Mouse (Mus musculus) hindbrain, embryonic 12.5 days (tissue): ENCODE measurements around the gene Pacsin2. TPM values are rescaled to one million over a fixed set of nuclear protein-coding genes. Genes with fewer than 3 reads are reported as not detected.
"Not testable (repeated sequence)": the region's sequence is repeated elsewhere in the genome, so short reads cannot be mapped to it uniquely, and the experiment has no call there.

ENCODE experiments used
- ATAC-seq: fragments of 200-750 bp; cut with Nextera tagmentation; 2 replicates; pipeline ENCODE4 v1.8.0; 2017; ENCODE audit warnings: moderate TSS enrichment; ENCODE audit not compliant: low FRiP score
- H3K27ac ChIP-seq: fragments of 300-500 bp; sonication (generic); 2 replicates; pipeline ENCODE4 v1.5.1; 2016; ENCODE audit warnings: mild to moderate bottlenecking
- H3K27me3 ChIP-seq: fragments of 300-500 bp; sonication (generic); 2 replicates; pipeline ENCODE4 v1.6.1; 2016; ENCODE audit warnings: mild to moderate bottlenecking
- H3K36me3 ChIP-seq: fragments of 300-500 bp; sonication (generic); 2 replicates; pipeline ENCODE4 v1.6.1; 2016; ENCODE audit warnings: mild to moderate bottlenecking
- H3K4me1 ChIP-seq: fragments of 300-500 bp; sonication (generic); 2 replicates; pipeline ENCODE4 v1.6.1; 2016
- H3K4me2 ChIP-seq: fragments of 300-500 bp; sonication (generic); replicated peaks from 2 replicates; pipeline ENCODE4 v1.6.1; 2016; ENCODE audit warnings: mild to moderate bottlenecking
- H3K4me3 ChIP-seq: fragments of 300-500 bp; sonication (generic); 2 replicates; pipeline ENCODE4 v1.5.1; 2016; ENCODE audit warnings: mild to moderate bottlenecking
- H3K9ac ChIP-seq: fragments of 300-500 bp; sonication (generic); 2 replicates; pipeline ENCODE4 v1.6.1; 2016; ENCODE audit warnings: mild to moderate bottlenecking, moderate library complexity
- H3K9me3 ChIP-seq: fragments of 300-500 bp; sonication (generic); replicated peaks from 2 replicates; pipeline ENCODE4 v1.6.1; 2016; ENCODE audit warnings: mild to moderate bottlenecking
- WGBS: fragments of 180-500 bp; shearing (Covaris S2); methylation state at CpG from one replicate; pipeline ENCODE4 v1.1.7; 2016; 5-methylcytosine and 5-hydroxymethylcytosine counted together
- polyA plus RNA-seq: library from polyadenylated mRNA; unstranded; fragments of >200 nt; fragmentation: Nextera tagmentation; extraction: Ambion mirVana; gene quantifications from 2 replicates; pipeline ENCODE4 v1.2.1, GENCODE M21; 2016

The Pacsin2 gene
- polyA plus RNA-seq, 1 experiment from 2014 or later, result 46.9 TPM

DNA sequence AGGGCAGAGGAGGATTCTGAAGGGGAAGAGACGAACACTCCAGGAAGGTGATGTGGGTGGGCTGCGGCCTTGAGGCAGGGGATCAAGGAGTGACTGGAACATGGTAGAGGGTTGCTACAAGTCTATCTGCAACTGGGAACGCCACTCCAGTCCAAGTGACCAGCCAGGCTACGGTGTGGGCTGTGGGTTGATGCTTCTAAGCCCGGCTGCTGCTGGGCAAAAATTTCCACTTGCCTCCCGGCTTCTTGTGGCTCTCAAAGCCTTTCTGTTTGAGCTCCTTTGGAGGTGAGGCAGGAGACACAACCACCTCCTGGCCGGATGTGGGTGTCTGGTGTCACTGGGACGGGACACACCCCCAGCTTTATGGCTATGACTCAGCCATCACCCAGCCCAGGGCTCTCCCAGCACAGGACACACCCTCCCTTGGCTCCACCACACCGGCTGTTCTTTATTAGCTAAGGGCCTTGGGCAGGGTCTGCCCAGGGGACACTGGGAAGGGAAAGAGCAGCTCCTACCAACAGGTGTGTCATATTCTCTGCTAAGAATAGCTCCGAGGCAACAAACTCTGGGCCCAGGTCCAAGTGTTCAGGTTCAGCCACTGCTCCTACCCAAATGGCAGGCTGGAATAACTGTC lies 9.5 kb upstream of the Pacsin2 start:
- Histone ChIP-seq H3K27ac (no peak overlapping the region), H3K36me3 (no peaks in the 10 kb centered on the region), H3K27me3 (no peaks in the 10 kb centered on the region), H3K4me3 (no peak overlapping the region), H3K9me3 (no peaks in the 10 kb centered on the region), H3K9ac (no peak overlapping the region), H3K4me1 (peaks cover 13% of the 10 kb centered on the region; the same call in 1 of the 2 replicates), H3K4me2 (no peak overlapping the region)
- no peak for ATAC-seq
- 69% methylated on average over 10 of the region's 10 CpGs for WGBS

DNA sequence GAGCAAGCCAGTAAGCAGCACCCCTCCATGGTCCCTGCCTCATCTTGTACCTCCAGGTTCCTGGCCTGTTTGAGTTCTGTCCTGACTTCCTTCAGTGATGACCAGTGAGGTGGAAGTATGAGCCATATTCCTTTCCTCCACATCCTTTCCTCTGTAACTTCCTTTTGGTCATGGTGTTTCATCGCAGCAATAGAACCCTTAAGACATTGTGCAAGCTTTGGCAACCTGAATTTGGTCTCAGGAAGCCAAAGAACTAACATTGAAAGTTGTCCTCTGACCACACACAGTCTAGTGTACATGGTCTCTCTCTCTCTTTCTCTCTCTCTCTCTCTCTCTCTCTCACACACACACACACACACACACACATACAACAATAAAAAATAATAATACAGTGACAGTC lies 8.8 kb upstream of the Pacsin2 start:
- H3K4me2 ChIP-seq, result no peak overlapping the region
- no peaks in the 10 kb centered on the region for H3K9me3 ChIP-seq
- no peaks in the 10 kb centered on the region for H3K36me3 ChIP-seq
- H3K4me1 ChIP-seq, result peaks cover 13% of the 10 kb centered on the region; the same call in 1 of the 2 replicates
- no peaks in the 10 kb centered on the region for H3K27me3 ChIP-seq
- H3K27ac ChIP-seq, result no peak overlapping the region
- no peak for ATAC-seq
- H3K4me3 ChIP-seq, result no peak overlapping the region
- 90% methylated on average over 1 of the region's 1 CpGs for WGBS
- H3K9ac ChIP-seq, result no peak overlapping the region

DNA sequence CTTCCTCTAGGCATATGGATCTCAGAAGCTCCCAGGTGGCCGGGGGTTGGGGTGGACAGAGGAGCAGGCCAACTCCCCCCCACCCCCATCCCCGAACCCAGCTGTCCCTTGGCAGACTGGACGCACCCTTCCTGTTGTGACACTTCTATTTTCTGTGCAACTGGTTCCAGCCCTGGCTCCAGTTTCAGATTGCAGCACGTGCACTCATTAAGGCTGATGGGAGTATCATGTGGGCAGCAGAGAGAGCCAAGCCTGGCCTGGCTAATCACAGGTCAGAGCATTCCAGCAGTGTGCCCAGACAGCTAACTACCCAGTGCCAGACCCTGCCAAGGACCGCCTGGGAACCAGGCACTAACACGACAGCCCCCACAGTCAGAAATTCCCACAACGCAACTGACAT lies 7.1 kb upstream of the Pacsin2 start:
- H3K4me1 ChIP-seq, result peaks cover 13% of the 10 kb centered on the region; the same call in 1 of the 2 replicates
- 71% methylated on average over 7 of the region's 7 CpGs for WGBS
- ATAC-seq, result no peak

DNA sequence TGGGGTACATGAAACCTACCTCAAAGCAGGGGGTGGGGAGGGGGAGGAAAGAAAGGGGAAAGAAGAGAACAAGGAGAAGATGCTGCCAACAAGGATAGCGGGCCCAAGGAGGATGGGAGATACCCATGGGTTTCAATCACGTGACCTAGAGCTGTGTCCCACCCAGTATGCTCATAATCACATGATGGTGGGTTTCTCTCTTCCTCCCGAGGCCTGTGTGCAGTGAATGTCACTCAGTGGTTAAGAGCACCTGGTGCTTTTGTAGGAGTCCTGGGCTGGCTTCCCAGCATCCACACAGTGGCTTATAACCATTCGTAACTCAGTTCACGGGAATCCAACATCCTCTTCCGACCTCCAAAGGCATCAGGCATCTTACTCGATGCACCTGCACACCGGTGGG lies 6.0 kb upstream of the Pacsin2 start:
- Histone ChIP-seq H3K9ac (no peak overlapping the region), H3K4me1 (peaks cover 13% of the 10 kb centered on the region; the same call in 1 of the 2 replicates), H3K9me3 (no peaks in the 10 kb centered on the region), H3K27ac (no peak overlapping the region), H3K36me3 (no peaks in the 10 kb centered on the region), H3K4me2 (no peak overlapping the region), H3K4me3 (no peak overlapping the region), H3K27me3 (no peaks in the 10 kb centered on the region)
- no peak for ATAC-seq
- WGBS, result 80% methylated on average over 8 of the region's 8 CpGs

More for the DNA sequence above, 7.1 kb upstream of the Pacsin2 start:
- Histone ChIP-seq H3K4me3 (no peak overlapping the region), H3K27ac (no peak overlapping the region), H3K9me3 (no peaks in the 10 kb centered on the region), H3K9ac (no peak overlapping the region), H3K27me3 (no peaks in the 10 kb centered on the region), H3K36me3 (no peaks in the 10 kb centered on the region), H3K4me2 (no peak overlapping the region)

DNA sequence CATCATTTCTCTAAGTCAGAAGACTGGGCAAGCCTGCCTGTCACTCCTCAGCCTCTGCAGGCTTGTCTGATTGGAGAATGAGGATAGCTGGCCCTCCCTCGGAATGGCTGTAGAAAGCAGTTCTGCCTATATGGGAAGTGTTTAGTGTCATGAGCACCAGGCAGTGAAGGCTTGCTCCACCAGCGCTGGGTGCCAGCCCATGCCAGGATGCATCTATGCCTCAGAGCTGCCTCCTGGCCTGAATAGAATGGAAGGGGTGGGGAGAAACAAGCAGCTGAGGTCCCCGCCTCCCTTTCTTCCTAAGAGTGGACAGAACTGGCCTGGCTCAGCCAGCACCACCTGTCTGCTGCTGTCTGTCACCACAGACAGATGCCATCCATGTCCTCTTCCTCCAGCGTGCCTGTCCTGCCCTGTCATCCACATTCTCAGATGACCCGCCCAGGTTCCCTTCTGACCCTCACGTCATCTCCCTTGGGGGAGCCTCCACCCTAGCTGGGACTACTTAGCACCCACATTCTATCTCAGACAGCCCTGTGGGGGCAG lies 4.9 kb upstream of the Pacsin2 start:
- Histone ChIP-seq H3K9ac (no peak overlapping the region), H3K4me1 (peaks cover 8% of the 10 kb centered on the region; the same call in 1 of the 2 replicates), H3K27me3 (no peaks in the 10 kb centered on the region), H3K27ac (no peak overlapping the region), H3K4me3 (no peak overlapping the region), H3K36me3 (no peaks in the 10 kb centered on the region), H3K9me3 (no peaks in the 10 kb centered on the region), H3K4me2 (no peak overlapping the region)
- no peak for ATAC-seq
- 68% methylated on average over 6 of the region's 6 CpGs for WGBS

DNA sequence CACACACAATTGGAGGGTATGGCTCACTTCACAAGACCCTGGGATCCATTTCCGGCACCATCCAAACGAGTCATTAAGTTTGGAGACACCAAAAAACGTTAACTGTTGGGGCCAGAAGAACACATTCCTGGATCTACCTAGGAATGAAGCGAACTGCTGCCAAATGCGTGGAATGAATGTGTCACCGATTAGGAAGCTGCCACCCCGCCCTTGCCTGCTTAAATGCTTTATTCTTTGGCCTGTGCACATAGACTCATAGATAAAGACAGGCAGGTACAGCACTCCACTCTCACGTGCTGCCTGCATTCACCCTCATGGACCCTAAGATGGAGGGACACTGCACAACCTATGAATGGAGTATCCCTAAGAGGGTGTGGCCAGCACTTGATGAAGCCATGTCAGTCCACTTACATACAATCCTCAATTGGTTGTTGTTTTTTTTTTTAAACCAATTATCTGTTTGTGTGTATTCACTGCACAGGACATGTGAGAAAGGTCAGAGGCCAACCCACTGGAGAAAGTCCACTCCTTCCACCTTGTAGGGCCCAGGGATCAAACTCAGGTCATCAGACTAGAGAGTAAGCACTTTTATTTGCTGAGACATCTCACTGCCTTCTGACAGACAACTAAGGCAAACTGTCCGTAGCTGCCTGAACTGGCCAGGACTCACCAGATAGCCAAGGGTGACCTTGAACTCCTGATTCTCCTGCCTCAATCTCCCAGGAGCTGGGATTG lies 3.0 kb upstream of the Pacsin2 start:
- H3K9ac ChIP-seq, result no peak overlapping the region
- H3K4me3 ChIP-seq, result no peak overlapping the region
- no peak overlapping the region for H3K4me2 ChIP-seq
- no peak overlapping the region for H3K27ac ChIP-seq
- no peaks in the 10 kb centered on the region for H3K36me3 ChIP-seq
- H3K27me3 ChIP-seq, result no peaks in the 10 kb centered on the region
- peaks cover 13% of the 10 kb centered on the region for H3K4me1 ChIP-seq
- H3K9me3 ChIP-seq, result no peaks in the 10 kb centered on the region
- 84% methylated on average over 9 of the region's 9 CpGs for WGBS
- ATAC-seq, result no peak

DNA sequence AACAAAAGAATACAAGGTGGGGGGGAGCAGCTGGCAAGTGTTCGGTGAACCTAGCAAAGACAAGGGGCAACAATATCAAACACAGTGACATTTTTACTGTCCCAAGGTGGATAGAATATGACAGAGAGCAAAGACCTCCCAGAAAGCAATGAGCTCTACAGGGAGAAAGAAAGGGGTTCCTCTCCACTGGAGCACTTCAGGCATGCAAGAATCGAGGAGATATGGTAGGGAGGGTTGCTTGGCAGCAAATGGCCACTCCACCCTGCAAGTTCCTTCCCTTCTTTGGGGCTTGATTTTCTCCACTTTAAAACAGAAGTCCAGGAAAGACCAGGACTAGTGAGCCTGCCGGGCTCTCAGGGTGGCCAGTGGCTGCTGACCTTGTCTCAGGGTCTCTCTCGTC lies 1.9 kb upstream of the Pacsin2 start:
- ATAC-seq, result no peak
- H3K36me3 ChIP-seq, result no peaks in the 10 kb centered on the region

DNA sequence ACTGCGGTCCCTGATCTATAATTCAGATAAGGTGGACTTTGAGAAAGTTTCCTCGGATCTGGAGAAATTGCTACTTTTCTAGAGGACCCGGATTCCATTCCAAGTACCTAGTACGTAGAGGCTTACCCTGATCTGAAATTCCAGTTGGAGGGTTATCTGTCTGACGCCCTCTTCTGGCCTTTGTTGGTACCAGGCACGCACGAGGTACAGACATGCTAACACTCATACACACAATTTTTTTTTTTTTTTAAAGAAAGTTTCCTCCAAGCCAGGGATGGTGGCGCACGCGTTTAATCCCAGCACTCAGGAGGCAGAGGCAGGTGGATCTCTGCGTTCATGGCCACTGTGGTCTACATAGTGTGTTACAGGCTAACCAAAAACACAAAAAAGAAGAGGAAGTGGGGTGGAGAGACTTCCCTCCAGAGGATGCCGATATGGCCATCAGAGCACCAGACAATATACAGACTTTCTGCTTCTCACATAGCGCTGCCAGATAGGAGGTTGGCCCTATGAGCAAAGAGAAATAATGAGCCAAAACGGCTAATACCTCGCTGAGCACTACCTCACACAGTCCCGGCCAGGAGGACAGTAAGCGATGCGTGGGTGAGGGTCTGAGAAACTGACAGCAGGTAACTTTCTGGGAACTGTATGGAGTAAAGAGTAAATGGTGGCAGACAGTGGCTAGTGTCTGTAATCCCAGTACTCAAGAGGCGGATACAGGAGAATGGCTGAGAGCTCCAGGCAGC lies 672 bp upstream of the Pacsin2 start:
- no peak overlapping the region for H3K27ac ChIP-seq
- ATAC-seq, result peak; percentile 0; the same call in 1 of the 2 replicates
- H3K27me3 ChIP-seq, result no peaks in the 10 kb centered on the region
- H3K9ac ChIP-seq, result no peak overlapping the region
- H3K4me3 ChIP-seq, result peak overlapping the region; percentile 77
- peak overlapping the region; percentile 82 for H3K4me2 ChIP-seq
- peaks cover 13% of the 10 kb centered on the region for H3K4me1 ChIP-seq
- 78% methylated on average over 19 of the region's 19 CpGs for WGBS
- H3K36me3 ChIP-seq, result no peaks in the 10 kb centered on the region
- no peaks in the 10 kb centered on the region for H3K9me3 ChIP-seq

More for the DNA sequence above, 1.9 kb upstream of the Pacsin2 start:
- WGBS, result 78% methylated on average over 4 of the region's 4 CpGs
- no peaks in the 10 kb centered on the region for H3K9me3 ChIP-seq
- no peak overlapping the region for H3K9ac ChIP-seq
- H3K27me3 ChIP-seq, result no peaks in the 10 kb centered on the region
- H3K4me3 ChIP-seq, result no peak overlapping the region
- H3K4me1 ChIP-seq, result peaks cover 13% of the 10 kb centered on the region
- no peak overlapping the region for H3K4me2 ChIP-seq
- H3K27ac ChIP-seq, result no peak overlapping the region

DNA sequence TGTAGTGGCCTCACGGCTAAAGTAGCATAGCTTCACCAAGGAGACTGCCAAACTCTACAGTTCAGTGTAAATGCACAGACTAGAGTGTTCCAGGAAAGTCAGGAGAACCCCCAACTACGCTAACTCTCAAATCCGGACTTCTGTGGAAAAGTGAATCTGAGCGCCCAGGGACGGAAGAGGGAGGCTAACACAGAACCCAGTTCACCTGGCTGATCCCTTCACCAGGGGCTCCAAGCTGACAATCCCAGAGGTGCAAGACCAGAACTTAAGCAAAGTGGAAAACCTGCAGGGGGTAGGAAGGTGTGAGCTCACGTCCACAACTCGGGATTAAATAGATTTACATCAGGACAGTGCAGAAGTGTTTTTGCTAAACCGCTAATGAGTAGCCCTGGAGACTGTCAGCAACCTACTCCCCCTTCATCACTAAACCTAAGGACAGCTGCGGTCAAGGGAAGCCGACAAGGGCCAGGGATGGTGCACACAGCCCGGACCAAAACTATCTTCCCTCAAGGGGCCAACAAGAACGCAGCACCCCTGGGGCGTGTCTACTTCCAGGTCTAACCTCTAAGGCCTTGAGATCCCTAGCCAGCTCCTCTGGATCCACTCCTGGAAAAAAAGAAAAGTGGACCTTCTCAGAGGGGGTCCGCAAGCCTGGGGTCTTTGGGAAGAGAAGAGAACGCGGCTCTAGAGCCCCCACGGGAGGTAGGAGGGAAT lies 880 bp downstream of the Pacsin2 start:
- Histone ChIP-seq H3K36me3 (no peaks in the 10 kb centered on the region), H3K4me1 (peaks cover 10% of the 10 kb centered on the region), H3K27me3 (no peaks in the 10 kb centered on the region), H3K9me3 (no peaks in the 10 kb centered on the region), H3K4me2 (peak overlapping the region; percentile 82), H3K9ac (peak overlapping the region; percentile 85), H3K27ac (no peak overlapping the region), H3K4me3 (peak overlapping the region; percentile 77)
- WGBS, result 11% methylated on average over 17 of the region's 17 CpGs
- ATAC-seq, result no peak

DNA sequence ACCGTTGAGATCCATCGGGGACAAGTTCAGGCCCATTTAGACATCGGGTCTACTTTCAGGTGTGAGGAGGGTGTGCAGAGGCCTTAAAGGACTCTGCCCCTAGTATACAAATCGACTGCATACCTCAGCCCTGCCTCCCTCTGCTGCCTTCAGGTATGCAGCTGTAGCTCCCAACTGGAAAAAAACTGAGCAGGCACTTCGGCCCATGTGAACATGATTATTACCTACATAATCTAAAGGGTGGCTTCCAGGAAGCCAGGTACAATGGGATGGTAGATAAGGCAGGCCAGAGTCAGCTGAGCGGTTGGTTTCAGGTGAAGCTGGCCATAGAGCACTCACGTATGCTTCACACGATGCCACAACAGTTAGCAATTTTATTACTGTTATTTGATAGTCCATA lies 2.1 kb downstream of the Pacsin2 start:
- H3K9ac ChIP-seq, H3K27ac ChIP-seq, H3K27me3 ChIP-seq, H3K4me3 ChIP-seq, ATAC-seq, H3K4me2 ChIP-seq, H3K36me3 ChIP-seq, H3K9me3 ChIP-seq: not testable (repeated sequence)
- WGBS, result 92% methylated on average over 8 of the region's 8 CpGs
- peaks cover 10% of the 10 kb centered on the region for H3K4me1 ChIP-seq

DNA sequence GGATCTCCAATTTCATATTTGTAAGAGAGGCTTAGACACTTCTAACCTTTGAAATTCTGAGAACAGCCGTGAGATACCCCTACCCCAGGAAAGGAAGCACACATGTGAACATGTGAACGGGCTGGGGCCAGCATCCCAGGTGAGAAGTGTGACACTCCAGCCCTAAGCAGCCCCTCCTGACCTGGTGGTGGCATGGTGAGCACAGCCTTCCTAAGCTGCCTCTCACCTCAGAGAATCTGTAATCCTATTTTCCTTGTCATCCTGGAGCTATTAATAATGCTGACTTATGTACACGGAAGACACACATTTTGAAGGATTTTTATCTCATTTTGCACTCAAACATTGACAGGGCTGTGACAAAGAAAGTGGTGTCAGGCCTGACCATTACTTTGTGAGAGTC lies 3.5 kb downstream of the Pacsin2 start:
- ATAC-seq, result no peak
- Histone ChIP-seq H3K9me3 (no peaks in the 10 kb centered on the region), H3K27ac (no peak overlapping the region), H3K9ac (no peak overlapping the region), H3K36me3 (no peaks in the 10 kb centered on the region), H3K4me2 (no peak overlapping the region), H3K27me3 (no peaks in the 10 kb centered on the region), H3K4me1 (peaks cover 10% of the 10 kb centered on the region), H3K4me3 (no peak overlapping the region)
- WGBS, result 88% methylated on average over 3 of the region's 3 CpGs

DNA sequence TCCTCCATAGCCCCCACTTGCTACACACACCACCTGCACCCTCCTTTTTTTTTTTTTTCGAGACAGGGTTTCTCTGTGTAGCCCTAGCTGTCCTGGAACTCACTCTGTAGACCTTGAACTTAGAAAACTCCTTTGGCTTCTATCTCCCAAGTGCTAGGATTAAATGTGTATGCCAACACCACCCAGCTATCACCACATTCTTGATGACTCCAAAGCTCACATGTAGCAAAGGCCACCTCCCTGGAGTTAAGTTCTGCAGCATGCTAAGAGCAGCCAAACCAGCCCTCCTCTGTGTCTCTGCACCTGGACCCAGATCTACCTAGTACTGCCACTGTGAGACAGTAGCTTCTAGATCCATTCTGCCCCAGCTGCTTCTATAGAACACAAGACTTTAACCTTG lies 6.9 kb downstream of the Pacsin2 start:
- ATAC-seq, result no peak

More for the DNA sequence above, 6.9 kb downstream of the Pacsin2 start:
- no peaks in the 10 kb centered on the region for H3K36me3 ChIP-seq
- no peak overlapping the region for H3K27ac ChIP-seq
- no peaks in the 10 kb centered on the region for H3K4me1 ChIP-seq
- H3K4me3 ChIP-seq, result no peak overlapping the region
- no peak overlapping the region for H3K4me2 ChIP-seq
- H3K9ac ChIP-seq, result no peak overlapping the region
- 88% methylated on average over 1 of the region's 1 CpGs for WGBS
- H3K27me3 ChIP-seq, result no peaks in the 10 kb centered on the region
- H3K9me3 ChIP-seq, result no peaks in the 10 kb centered on the region
